Mouse (Mus musculus) thymus, adult 2 months (tissue): Measurements from ENCODE around the gene Iqca. TPM values are rescaled to one million over a fixed set of nuclear protein-coding genes. Genes with fewer than 3 reads are reported as not detected.

Experiments used
- DNase-seq: peaks from one replicate; pipeline ENCODE4 v3.0.0; 2021
- H3K27ac ChIP-seq: fragments of 200-500 bp; 2 replicates; pipeline ENCODE4 v1.5.1; 2012; ENCODE audit warnings: low read length, control low read depth; ENCODE audit not compliant: control insufficient read depth, insufficient read depth
- H3K27me3 ChIP-seq: fragments of 200-500 bp; 2 replicates; pipeline ENCODE4 v1.6.1; 2012; ENCODE audit warnings: mild to moderate bottlenecking, low read length, moderate library complexity, mixed read lengths; ENCODE audit not compliant: control insufficient read depth, insufficient read depth
- H3K36me3 ChIP-seq: fragments of 200-500 bp; 2 replicates; pipeline ENCODE4 v1.6.1; 2012; ENCODE audit warnings: mild to moderate bottlenecking, low read length, moderate library complexity; ENCODE audit not compliant: control insufficient read depth, insufficient read depth
- H3K4me1 ChIP-seq: fragments of 200-500 bp; replicated peaks from 2 replicates; pipeline ENCODE4 v1.6.1; 2012; ENCODE audit warnings: low read length; ENCODE audit not compliant: control insufficient read depth, insufficient read depth
- H3K4me3 ChIP-seq: fragments of 200-500 bp; 2 replicates; pipeline ENCODE4 v1.5.1; 2012; ENCODE audit warnings: mild to moderate bottlenecking, low read length, control low read depth, moderate library complexity; ENCODE audit not compliant: control insufficient read depth, insufficient read depth
- CTCF ChIP-seq: fragments of 200-500 bp; IDR thresholded peaks from 2 replicates; pipeline ENCODE4 v1.5.1; 2012; ENCODE audit warnings: mild to moderate bottlenecking, control low read depth, low read length, moderate library complexity, borderline replicate concordance; ENCODE audit not compliant: control insufficient read depth, poor library complexity, insufficient read depth; ENCODE audit errors: extremely low read depth
- POLR2A ChIP-seq: fragments of 200-500 bp; IDR thresholded peaks from 2 replicates; pipeline ENCODE4 v1.6.1; 2012; ENCODE audit warnings: mild to moderate bottlenecking, low read length, control low read depth, moderate library complexity; ENCODE audit not compliant: control insufficient read depth, poor library complexity, insufficient read depth; ENCODE audit errors: extremely low read depth
- WGBS: fragments of 180-500 bp; shearing (Covaris S2); methylation state at CpG from one replicate; pipeline ENCODE4 v1.1.7; 2018; 5-methylcytosine and 5-hydroxymethylcytosine counted together
- polyA plus RNA-seq: library from polyadenylated mRNA; depleted of rRNA; stranded (reverse); fragments of >200 nt; gene quantifications from 2 replicates; pipeline ENCODE4 v1.2.3, GENCODE M21; 2012

Iqca gene
- polyA plus RNA-seq, 1 experiment = not detected

- no peaks in the 10 kb centered on the region for H3K36me3 ChIP-seq
- 65% methylated on average over 2 of the region's 2 CpGs for WGBS
- DNase-seq = no peak
- TF ChIP-seq POLR2A (no peak), CTCF (no peak)
- H3K4me1 ChIP-seq = no peaks in the 10 kb centered on the region
- no peak overlapping the region for H3K4me3 ChIP-seq
- H3K27me3 ChIP-seq = no peaks in the 10 kb centered on the region
- no peak overlapping the region for H3K27ac ChIP-seq
Observed at GRCm38 (mm10) chr1:90028305-90028704, 124.9 kb downstream of the Iqca start.

- H3K4me1 ChIP-seq = no peaks in the 10 kb centered on the region
- no peaks in the 10 kb centered on the region for H3K36me3 ChIP-seq
- WGBS = 34% methylated on average over 3 of the region's 3 CpGs
- H3K27ac ChIP-seq = no peak overlapping the region
- H3K4me3 ChIP-seq = no peak overlapping the region
- TF ChIP-seq POLR2A (no peak), CTCF (no peak)
- no peak for DNase-seq
- H3K27me3 ChIP-seq = no peaks in the 10 kb centered on the region
Observed at GRCm38 (mm10) chr1:90026945-90027344, 126.3 kb downstream of the Iqca start.

GRCm38 (mm10) chr1:90020336-90020735 is 132.9 kb downstream of the Iqca start:
- WGBS = 86% methylated on average over 5 of the region's 5 CpGs
- Histone ChIP-seq H3K4me1 (no peaks in the 10 kb centered on the region), H3K4me3 (no peak overlapping the region), H3K27ac (no peak overlapping the region), H3K27me3 (no peaks in the 10 kb centered on the region), H3K36me3 (no peaks in the 10 kb centered on the region)
- DNase-seq = no peak
- TF ChIP-seq POLR2A (no peak), CTCF (no peak)

DNA sequence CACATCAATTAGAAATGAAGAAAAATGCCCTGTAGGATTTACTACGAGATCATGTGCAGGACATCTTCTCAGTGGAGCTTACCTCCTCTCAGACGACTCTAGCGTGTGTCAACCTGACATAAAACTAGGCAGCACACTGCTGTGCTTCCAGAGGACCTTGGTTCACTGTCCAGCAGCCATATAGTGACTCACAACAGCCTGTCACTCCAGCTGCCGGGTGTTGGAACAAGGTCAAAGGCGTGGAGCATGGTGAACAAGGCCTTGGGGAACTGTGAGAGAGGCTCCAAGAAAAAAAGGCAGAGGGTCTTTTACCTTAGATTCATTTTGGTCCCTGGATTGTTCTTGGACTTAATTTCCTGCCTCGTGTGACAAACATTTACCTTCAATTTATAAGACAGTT is 135.1 kb downstream of the Iqca start:
- no peaks in the 10 kb centered on the region for H3K36me3 ChIP-seq
- no peaks in the 10 kb centered on the region for H3K4me1 ChIP-seq
- no peak overlapping the region for H3K4me3 ChIP-seq
- WGBS = 83% methylated on average over 6 of the region's 6 CpGs
- H3K27ac ChIP-seq = no peak overlapping the region
- TF ChIP-seq POLR2A (no peak), CTCF (no peak)
- H3K27me3 ChIP-seq = no peaks in the 10 kb centered on the region
- DNase-seq = no peak

DNA sequence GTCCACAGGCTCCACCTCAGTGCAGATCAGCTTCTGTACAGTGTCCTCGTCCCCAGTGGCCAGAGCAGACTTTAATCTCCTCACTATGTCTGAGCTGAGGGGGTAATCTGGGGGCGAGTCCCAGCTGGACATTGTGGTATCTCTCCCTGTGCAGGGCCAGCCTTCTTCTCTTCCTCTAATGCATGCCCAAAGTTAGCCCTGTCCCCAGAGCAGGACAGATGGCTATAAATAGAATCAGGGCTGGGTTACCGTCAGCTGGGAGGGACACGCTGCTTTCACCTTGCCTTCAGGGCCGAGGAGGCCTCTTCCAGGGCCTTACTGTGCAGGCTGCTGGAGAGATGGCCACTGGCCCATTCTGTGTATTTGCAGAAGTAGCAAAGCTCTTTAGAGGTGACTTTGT is 138.8 kb downstream of the Iqca start, which contains the start of gene Asb18:
Gene Asb18, minus strand, starts transcription at position 221 of the 400 bp plus-strand sequence.
- TF ChIP-seq POLR2A = no peak
- Histone ChIP-seq H3K4me3 (no peak within 1 kb of the TSS), H3K36me3 (no peaks in the 10 kb centered on the region), H3K4me1 (no peaks in the 10 kb centered on the region), H3K27ac (no peak within 1 kb of the TSS), H3K27me3 (no peaks in the 10 kb centered on the region)
- no peak for DNase-seq
- 85% methylated on average over 5 of the region's 5 CpGs for WGBS

DNA sequence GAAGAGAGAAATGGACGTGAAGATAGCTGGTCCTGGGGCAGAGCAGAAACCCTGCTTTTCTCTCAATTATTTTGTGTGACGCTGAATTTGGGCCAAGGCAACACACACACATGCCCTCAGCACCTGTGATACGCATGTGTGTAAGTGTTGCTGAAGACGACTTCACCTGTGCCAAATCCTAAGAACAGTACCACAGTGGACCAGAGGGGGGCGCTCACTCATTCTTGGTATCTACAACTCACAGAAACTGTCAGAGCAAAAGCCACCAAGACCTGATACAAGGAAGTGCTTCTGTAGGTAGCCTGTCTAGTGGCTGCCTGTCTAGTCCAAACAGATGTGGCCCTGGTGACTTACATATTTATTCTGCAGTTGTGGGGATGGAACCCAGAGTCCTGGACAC is 139.9 kb downstream of the Iqca start:
- DNase-seq = no peak

GRCm38 (mm10) chr1:90012850-90013249 is 140.4 kb downstream of the Iqca start:
- Histone ChIP-seq H3K27me3 (no peaks in the 10 kb centered on the region), H3K4me1 (no peaks in the 10 kb centered on the region), H3K36me3 (no peaks in the 10 kb centered on the region), H3K27ac (no peak overlapping the region), H3K4me3 (no peak overlapping the region)
- 74% methylated on average over 7 of the region's 7 CpGs for WGBS
- TF ChIP-seq POLR2A (no peak), CTCF (no peak)
- peak; percentile 9 for DNase-seq

More for the DNA sequence above, 139.9 kb downstream of the Iqca start:
- no peaks in the 10 kb centered on the region for H3K4me1 ChIP-seq
- H3K27me3 ChIP-seq = no peaks in the 10 kb centered on the region
- WGBS = 89% methylated on average over 5 of the region's 5 CpGs
- H3K4me3 ChIP-seq = no peak overlapping the region
- H3K36me3 ChIP-seq = no peaks in the 10 kb centered on the region
- TF ChIP-seq CTCF (no peak), POLR2A (no peak)
- no peak overlapping the region for H3K27ac ChIP-seq
